Mouse (Mus musculus): ENCODE results near the gene Rnase2a. TPM values are rescaled to one million over a fixed set of nuclear protein-coding genes. Genes with fewer than 3 reads are reported as not detected.
"Not testable (repeated sequence)": the region's sequence is repeated elsewhere in the genome, so short reads cannot be mapped to it uniquely, and the experiment has no call there.

The Rnase2a gene
- not detected in 2 replicates for polyA plus RNA-seq (2015; fragmentation: Nextera tagmentation; extraction: Ambion mirVana)

GRCm38 (mm10) chr14:51256041-51256440, at the start of gene Rnase2a:
Gene Rnase2a, minus strand, starts transcription at chr14:51256112.
- H3K4me1 ChIP-seq (replicated peaks; ENCODE audit: control insufficient read depth, insufficient read depth), result no peaks in the 10 kb centered on the region
- ATAC-seq (ENCODE audit: low FRiP score, low TSS enrichment) (no peak), DNase-seq (ENCODE audit: low spot score) (no peak)
- H3K4me2 ChIP-seq (replicated peaks; ENCODE audit: low read depth), result no peak within 1 kb of the TSS
- H3K27ac ChIP-seq (replicated peaks), result no peak within 1 kb of the TSS
- no peak within 1 kb of the TSS for H3K9ac ChIP-seq (ENCODE audit: low read length)
- no peaks in the 10 kb centered on the region for H3K9me3 ChIP-seq (ENCODE audit: control insufficient read depth, low read length)
- WGBS, result 88% methylated on average over 3 of the region's 3 CpGs
- no peak for TF ChIP-seq EP300 (optimal IDR thresholded peaks at IDR 0.05)
- TF ChIP-seq CTCF (IDR thresholded peaks at IDR 0.05; ENCODE audit: low read depth), result no peak
- no peaks in the 10 kb centered on the region for H3K27me3 ChIP-seq (ENCODE audit: control insufficient read depth, insufficient read depth, low read length)
- no peaks in the 10 kb centered on the region for H3K36me3 ChIP-seq (ENCODE audit: control insufficient read depth, insufficient read depth, low read length)
- no peak within 1 kb of the TSS for H3K4me3 ChIP-seq (ENCODE audit: low read depth, low read length)

GRCm38 (mm10) chr14:51291505-51291904, 35.6 kb upstream of the Rnase2a start:
- Histone ChIP-seq H3K9ac (ENCODE audit: low read length) (no peak overlapping the region), H3K4me3 (ENCODE audit: low read depth, low read length) (no peak overlapping the region), H3K36me3 (ENCODE audit: control insufficient read depth, insufficient read depth, low read length) (no peaks in the 10 kb centered on the region), H3K27ac (replicated peaks) (no peak overlapping the region), H3K27me3 (ENCODE audit: control insufficient read depth, insufficient read depth, low read length) (no peaks in the 10 kb centered on the region), H3K4me1 (replicated peaks; ENCODE audit: control insufficient read depth, insufficient read depth) (no peaks in the 10 kb centered on the region), H3K9me3 (ENCODE audit: control insufficient read depth, low read length) (no peaks in the 10 kb centered on the region), H3K4me2 (replicated peaks; ENCODE audit: low read depth) (no peak overlapping the region)
- 76% methylated on average over 1 of the region's 1 CpGs for WGBS
- no peak for DNase-seq (ENCODE audit: low spot score)
- no peak for ATAC-seq (ENCODE audit: low FRiP score, low TSS enrichment)
- TF ChIP-seq EP300 (optimal IDR thresholded peaks at IDR 0.05) (no peak), CTCF (IDR thresholded peaks at IDR 0.05; ENCODE audit: low read depth) (no peak)

- H3K9me3 ChIP-seq (ENCODE audit: control insufficient read depth, low read length); H3K4me1 ChIP-seq (replicated peaks; ENCODE audit: control insufficient read depth, insufficient read depth); DNase-seq (ENCODE audit: low spot score); H3K27ac ChIP-seq (replicated peaks); H3K36me3 ChIP-seq (ENCODE audit: control insufficient read depth, insufficient read depth, low read length); H3K4me3 ChIP-seq (ENCODE audit: low read depth, low read length); ATAC-seq (ENCODE audit: low FRiP score, low TSS enrichment); H3K4me2 ChIP-seq (replicated peaks; ENCODE audit: low read depth); H3K27me3 ChIP-seq (ENCODE audit: control insufficient read depth, insufficient read depth, low read length); H3K9ac ChIP-seq (ENCODE audit: low read length): not testable (repeated sequence)
- 35% methylated on average over 1 of the region's 1 CpGs for WGBS
Observed at GRCm38 (mm10) chr14:51278515-51278914, 22.6 kb upstream of the Rnase2a start.

DNA sequence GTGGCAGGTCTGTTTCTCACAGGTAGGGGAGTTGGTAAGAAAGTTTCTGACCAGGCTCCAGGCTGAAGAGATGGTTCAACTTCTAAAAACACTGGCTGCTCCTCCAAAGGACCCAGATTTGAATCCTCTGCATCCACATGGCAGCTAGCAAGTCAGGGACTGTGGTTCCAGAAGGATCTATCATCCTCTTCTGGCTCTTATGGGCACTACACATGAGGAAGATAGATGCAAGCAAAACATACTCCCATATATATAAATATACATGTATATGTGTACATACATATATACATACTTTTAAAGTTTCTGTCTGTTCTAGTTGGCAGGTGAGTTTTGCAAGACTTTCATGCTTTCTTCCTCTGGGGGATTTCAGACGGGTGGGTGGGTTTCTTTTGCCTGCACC, 12.8 kb upstream of the Rnase2a start:
- no peak overlapping the region for H3K27ac ChIP-seq (replicated peaks)
- TF ChIP-seq CTCF (IDR thresholded peaks at IDR 0.05; ENCODE audit: low read depth) (no peak), EP300 (optimal IDR thresholded peaks at IDR 0.05) (no peak)
- H3K4me3 ChIP-seq (ENCODE audit: low read depth, low read length), result no peak overlapping the region
- DNase-seq (ENCODE audit: low spot score) (no peak), ATAC-seq (ENCODE audit: low FRiP score, low TSS enrichment) (no peak)
- no peak overlapping the region for H3K9ac ChIP-seq (ENCODE audit: low read length)
- H3K27me3 ChIP-seq (ENCODE audit: control insufficient read depth, insufficient read depth, low read length), result no peaks in the 10 kb centered on the region
- 73% methylated on average over 1 of the region's 1 CpGs for WGBS
- H3K4me1 ChIP-seq (replicated peaks; ENCODE audit: control insufficient read depth, insufficient read depth), result no peaks in the 10 kb centered on the region
- H3K9me3 ChIP-seq (ENCODE audit: control insufficient read depth, low read length), result no peaks in the 10 kb centered on the region
- no peaks in the 10 kb centered on the region for H3K36me3 ChIP-seq (ENCODE audit: control insufficient read depth, insufficient read depth, low read length)
- H3K4me2 ChIP-seq (replicated peaks; ENCODE audit: low read depth), result no peak overlapping the region

- Histone ChIP-seq H3K36me3 (ENCODE audit: control insufficient read depth, insufficient read depth, low read length) (no peaks in the 10 kb centered on the region), H3K4me1 (replicated peaks; ENCODE audit: control insufficient read depth, insufficient read depth) (no peaks in the 10 kb centered on the region), H3K4me3 (ENCODE audit: low read depth, low read length) (no peak overlapping the region), H3K9ac (ENCODE audit: low read length) (no peak overlapping the region), H3K27me3 (ENCODE audit: control insufficient read depth, insufficient read depth, low read length) (no peaks in the 10 kb centered on the region), H3K9me3 (ENCODE audit: control insufficient read depth, low read length) (no peaks in the 10 kb centered on the region), H3K27ac (replicated peaks) (no peak overlapping the region), H3K4me2 (replicated peaks; ENCODE audit: low read depth) (peak overlapping the region; percentile 41; the same call in 1 of the 2 replicates)
- DNase-seq (ENCODE audit: low spot score) (peak; percentile 92), ATAC-seq (ENCODE audit: low FRiP score, low TSS enrichment) (peak; percentile 84)
- no peak for TF ChIP-seq EP300 (optimal IDR thresholded peaks at IDR 0.05)
- peak; percentile 95 for TF ChIP-seq CTCF (IDR thresholded peaks at IDR 0.05; ENCODE audit: low read depth)
- WGBS, result 5% methylated on average over 9 of the region's 9 CpGs
Observed at GRCm38 (mm10) chr14:51266113-51266512, 10.2 kb upstream of the Rnase2a start.

- H3K4me1 ChIP-seq (replicated peaks; ENCODE audit: control insufficient read depth, insufficient read depth), result no peaks in the 10 kb centered on the region
- H3K27ac ChIP-seq (replicated peaks), result no peak overlapping the region
- no peak overlapping the region for H3K9ac ChIP-seq (ENCODE audit: low read length)
- ATAC-seq (ENCODE audit: low FRiP score, low TSS enrichment) (no peak), DNase-seq (ENCODE audit: low spot score) (no peak)
- no peaks in the 10 kb centered on the region for H3K9me3 ChIP-seq (ENCODE audit: control insufficient read depth, low read length)
- H3K4me3 ChIP-seq (ENCODE audit: low read depth, low read length), result no peak overlapping the region
- 26% methylated on average over 4 of the region's 4 CpGs for WGBS
- H3K4me2 ChIP-seq (replicated peaks; ENCODE audit: low read depth), result peak overlapping the region; percentile 41; the same call in 1 of the 2 replicates
- TF ChIP-seq EP300 (optimal IDR thresholded peaks at IDR 0.05), result no peak
- TF ChIP-seq CTCF (IDR thresholded peaks at IDR 0.05; ENCODE audit: low read depth), result no peak
- H3K36me3 ChIP-seq (ENCODE audit: control insufficient read depth, insufficient read depth, low read length), result no peaks in the 10 kb centered on the region
- no peaks in the 10 kb centered on the region for H3K27me3 ChIP-seq (ENCODE audit: control insufficient read depth, insufficient read depth, low read length)
Observed at GRCm38 (mm10) chr14:51265667-51266066, 9.8 kb upstream of the Rnase2a start.
